Mouse (Mus musculus) MEL (cell line): Measurements from ENCODE around the gene Spi1. TPM values are rescaled to one million over a fixed set of nuclear protein-coding genes. Genes with fewer than 3 reads are reported as not detected.

Experiments
- DNase-seq: peaks from one replicate; pipeline ENCODE4 v3.0.0; 2011; ENCODE audit warnings: low read depth, low spot score
- H3K27ac ChIP-seq: 2 replicates; pipeline ENCODE4 v1.5.1; 2012; ENCODE audit warnings: low read depth, mild to moderate bottlenecking, control low read depth, low read length, moderate library complexity; ENCODE audit not compliant: control insufficient read depth
- H3K27me3 ChIP-seq, 2 experiments: fragments of 150-350 bp in 1 of 2; sonication (generic) in 1 of 2; 2 replicates each; pipeline ENCODE4 v1.6.1; 2012; ENCODE audit warnings: low read length in 2 of 2, mild to moderate bottlenecking in 2 of 2, improper control_type of control experiment in 1 of 2, moderate library complexity in 1 of 2; ENCODE audit not compliant: insufficient read depth in 2 of 2, control insufficient read depth in 1 of 2
- H3K36me3 ChIP-seq, 2 experiments: 2 replicates each; pipeline ENCODE4 v1.6.1; 2012 to 2014; ENCODE audit warnings: low read length in 2 of 2, improper control_type of control experiment in 1 of 2, inconsistent platforms in 1 of 2, mild to moderate bottlenecking in 1 of 2; ENCODE audit not compliant: insufficient read depth in 2 of 2, control insufficient read depth in 1 of 2
- H3K4me1 ChIP-seq, 2 experiments: fragments of 150-350 bp in 1 of 2; sonication (generic) in 1 of 2; 2 replicates each; pipeline ENCODE4 v1.6.1; 2012; ENCODE audit warnings: low read length in 2 of 2, improper control_type of control experiment in 1 of 2, mild to moderate bottlenecking in 1 of 2; ENCODE audit not compliant: insufficient read depth in 2 of 2, control insufficient read depth in 1 of 2
- H3K4me3 ChIP-seq, 2 experiments: fragments of 150-350 bp in 1 of 2; sonication (generic) in 1 of 2; 2 replicates each; pipeline ENCODE4 v1.5.1; 2012; ENCODE audit warnings: low read depth in 2 of 2, low read length in 2 of 2, mild to moderate bottlenecking in 2 of 2, moderate library complexity in 2 of 2, control low read depth in 1 of 2, improper control_type of control experiment in 1 of 2; ENCODE audit not compliant: control insufficient read depth in 1 of 2, insufficient read depth in 1 of 2
- H3K79me2 ChIP-seq: 2 replicates; pipeline ENCODE4 v1.6.1; 2012; ENCODE audit warnings: mild to moderate bottlenecking, low read length, moderate library complexity; ENCODE audit not compliant: control insufficient read depth, poor library complexity, insufficient read depth
- H3K9ac ChIP-seq: 2 replicates; pipeline ENCODE4 v1.6.1; 2012; ENCODE audit warnings: low read depth, mild to moderate bottlenecking, control low read depth, low read length, moderate library complexity; ENCODE audit not compliant: control insufficient read depth, poor library complexity, severe bottlenecking
- H3K9me3 ChIP-seq: fragments of 150-350 bp; sonication (generic); replicated peaks from 2 replicates; pipeline ENCODE4 v1.6.1; 2012; ENCODE audit warnings: mild to moderate bottlenecking, low read length, improper control_type of control experiment, moderate library complexity; ENCODE audit not compliant: insufficient read depth
- BHLHE40 ChIP-seq: IDR thresholded peaks from 2 replicates; pipeline ENCODE4 v1.6.1; 2012; ENCODE audit warnings: low read depth, mild to moderate bottlenecking, inconsistent platforms, low read length, improper control_type of control experiment, borderline replicate concordance
- EP300 ChIP-seq, 2 experiments: IDR thresholded peaks; 2 replicates each; pipeline ENCODE4 v1.6.1; 2011; ENCODE audit warnings: improper control_type of control experiment in 2 of 2, low read length in 2 of 2, low read depth in 1 of 2, mild to moderate bottlenecking in 1 of 2
- ETS1 ChIP-seq: IDR thresholded peaks from 2 replicates; pipeline ENCODE4 v1.6.1; 2012; ENCODE audit warnings: low read depth, mild to moderate bottlenecking, inconsistent platforms, low read length, improper control_type of control experiment, moderate library complexity
- GABPA ChIP-seq: IDR thresholded peaks from 2 replicates; pipeline ENCODE4 v1.6.1; 2012; ENCODE audit warnings: low read depth, mild to moderate bottlenecking, inconsistent platforms, low read length, improper control_type of control experiment, moderate library complexity
- GATA1 ChIP-seq: IDR thresholded peaks from 2 replicates; pipeline ENCODE4 v1.6.1; 2011; ENCODE audit warnings: low read depth, low read length, improper control_type of control experiment
- HCFC1 ChIP-seq: IDR thresholded peaks from 2 replicates; pipeline ENCODE4 v1.6.1; 2012; ENCODE audit warnings: low read depth, mild to moderate bottlenecking, inconsistent platforms, low read length, improper control_type of control experiment, moderate library complexity
- JUND ChIP-seq: IDR thresholded peaks from 2 replicates; pipeline ENCODE4 v1.6.1; 2011; ENCODE audit warnings: low read depth, mild to moderate bottlenecking, improper control_type of control experiment, low read length
- MAFK ChIP-seq: IDR thresholded peaks from 2 replicates; pipeline ENCODE4 v1.6.1; 2011; ENCODE audit warnings: low read depth, mild to moderate bottlenecking, low read length, improper control_type of control experiment, borderline replicate concordance
- MAX ChIP-seq: IDR thresholded peaks from 2 replicates; pipeline ENCODE4 v1.6.1; 2011; ENCODE audit warnings: low read length, improper control_type of control experiment
- MEF2A ChIP-seq: IDR thresholded peaks from 2 replicates; pipeline ENCODE4 v1.6.1; 2014; ENCODE audit warnings: low read depth, mild to moderate bottlenecking, inconsistent platforms, low read length, improper control_type of control experiment; ENCODE audit not compliant: poor library complexity, insufficient replicate concordance, severe bottlenecking; ENCODE audit errors: extremely low read depth
- MXI1 ChIP-seq: IDR thresholded peaks from 2 replicates; pipeline ENCODE4 v1.6.1; 2011; ENCODE audit warnings: mild to moderate bottlenecking, low read depth, low read length, improper control_type of control experiment
- MYB ChIP-seq: IDR thresholded peaks from 2 replicates; pipeline ENCODE4 v1.6.1; 2011; ENCODE audit warnings: mild to moderate bottlenecking, low read depth, low read length, improper control_type of control experiment
- MYC ChIP-seq: IDR thresholded peaks from 2 replicates; pipeline ENCODE4 v1.6.1; 2011; ENCODE audit warnings: low read depth, mild to moderate bottlenecking, low read length, improper control_type of control experiment, moderate library complexity
- NRF1 ChIP-seq: IDR thresholded peaks from 2 replicates; pipeline ENCODE4 v1.6.1; 2014; ENCODE audit warnings: low read depth, mild to moderate bottlenecking, inconsistent platforms, low read length, improper control_type of control experiment, moderate library complexity; ENCODE audit not compliant: poor library complexity, insufficient read depth, severe bottlenecking
- POLR2AphosphoS2 ChIP-seq: IDR thresholded peaks from 2 replicates; pipeline ENCODE4 v1.6.1; 2011; ENCODE audit warnings: low read length, improper control_type of control experiment
- RCOR1 ChIP-seq: IDR thresholded peaks from 2 replicates; pipeline ENCODE4 v1.6.1; 2012; ENCODE audit warnings: low read depth, mild to moderate bottlenecking, inconsistent platforms, low read length, improper control_type of control experiment
- SIN3A ChIP-seq: IDR thresholded peaks from 2 replicates; pipeline ENCODE4 v1.6.1; 2012; ENCODE audit warnings: low read length, improper control_type of control experiment, inconsistent platforms
- SMC3 ChIP-seq: IDR thresholded peaks from 2 replicates; pipeline ENCODE4 v1.6.1; 2011; ENCODE audit warnings: low read depth, low read length, improper control_type of control experiment
- TAL1 ChIP-seq: IDR thresholded peaks from 2 replicates; pipeline ENCODE4 v1.6.1; 2012; ENCODE audit warnings: mild to moderate bottlenecking, inconsistent platforms, low read length, moderate library complexity, mixed read lengths
- TBP ChIP-seq: IDR thresholded peaks from 2 replicates; pipeline ENCODE4 v1.8.0; 2011; ENCODE audit warnings: low read depth, low read length, improper control_type of control experiment
- TCF12 ChIP-seq: IDR thresholded peaks from 2 replicates; pipeline ENCODE4 v1.6.1; 2014; ENCODE audit warnings: low read depth, mild to moderate bottlenecking, inconsistent platforms, low read length, improper control_type of control experiment, moderate library complexity
- USF1 ChIP-seq: IDR thresholded peaks from 2 replicates; pipeline ENCODE4 v1.6.1; 2014; ENCODE audit warnings: low read depth, mild to moderate bottlenecking, inconsistent platforms, low read length, improper control_type of control experiment, moderate library complexity
- USF2 ChIP-seq, 2 experiments: IDR thresholded peaks; 2 replicates each; pipeline ENCODE4 v1.6.1; 2011 to 2012; ENCODE audit warnings: improper control_type of control experiment in 2 of 2, low read length in 2 of 2, borderline replicate concordance in 1 of 2, inconsistent platforms in 1 of 2, low read depth in 1 of 2, mild to moderate bottlenecking in 1 of 2; ENCODE audit not compliant: insufficient read depth in 1 of 2
- ZC3H11A ChIP-seq: IDR thresholded peaks from 2 replicates; pipeline ENCODE4 v1.6.1; 2012; ENCODE audit warnings: low read depth, mild to moderate bottlenecking, inconsistent platforms, low read length, improper control_type of control experiment
- polyA plus RNA-seq, 2 experiments: library from polyadenylated mRNA; stranded (reverse) in 1 of 2; unstranded in 1 of 2; fragments of >175 nt in 1 of 2; fragments of >200 nt in 1 of 2; gene quantifications; 2 replicates each; pipeline versions ENCODE4 v1.2.1 to v1.2.4; 2012; ENCODE audit warnings: low replicate concordance in 2 of 2, low read depth in 1 of 2; ENCODE audit not compliant: insufficient read length in 2 of 2, insufficient read depth in 1 of 2, missing spikeins in 1 of 2
- total RNA-seq: library from RNA; depleted of rRNA; stranded (reverse); fragments of 300-350 nt; gene quantifications from 2 replicates; pipeline ENCODE4 v1.2.3, GENCODE M21; 2012; rRNA removed

The Spi1 gene
- total and polyA plus RNA-seq, 3 experiments, result 95.9 to 142 (median 129) TPM

DNA sequence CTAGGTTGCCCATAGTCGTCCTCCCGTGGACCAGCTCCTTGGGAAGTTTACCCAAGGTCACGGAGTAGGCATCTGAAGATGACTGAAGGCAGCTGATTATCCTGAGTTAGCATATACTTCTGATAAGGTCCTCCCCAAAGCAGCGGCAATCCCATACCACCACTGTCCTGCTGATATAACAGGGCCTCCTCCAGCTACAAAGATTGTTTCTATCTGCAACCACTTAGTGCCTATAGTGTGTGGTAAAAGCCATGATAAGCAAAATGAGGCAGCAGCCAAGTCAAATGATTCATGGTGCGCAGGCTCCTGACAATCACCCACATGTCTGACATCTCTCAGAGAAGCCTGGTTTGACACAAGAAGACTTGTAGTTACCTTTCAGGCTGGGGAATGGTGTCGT, 82.8 kb downstream of the Spi1 start:
- H3K27ac ChIP-seq, result peak overlapping the region; percentile 77
- DNase-seq, result peak; percentile 86
- TF ChIP-seq POLR2AphosphoS2 (peak; percentile 60; the same call in 1 of the 2 replicates), BHLHE40 (peak; percentile 62; the same call in 1 of the 2 replicates), MAFK (peak; percentile 90; the same call in 1 of the 2 replicates), GATA1 (peak; percentile 95), MYB (no peak), HCFC1 (peak; percentile 31; the same call in 1 of the 2 replicates), EP300 (IDR thresholded peaks at IDR 0.05; ENCODE audit: low read depth in 1 of 2, low read length in 2 of 2) (peak; percentile 81 to 93), ZC3H11A (0 out of 2 replicates have a peak, but pooled peaks have one; percentile 17), SMC3 (0 out of 2 replicates have a peak, but pooled peaks have one; percentile 1), MAX (peak; percentile 76), USF1 (peak; percentile 17; the same call in 1 of the 2 replicates), TAL1 (peak; percentile 30; the same call in 1 of the 2 replicates), MEF2A (no peak), JUND (0 out of 2 replicates have a peak, but pooled peaks have one; percentile 25), MYC (peak; percentile 59; the same call in 1 of the 2 replicates), SIN3A (peak; percentile 88), TBP (no peak), GABPA (no peak), ETS1 (peak; percentile 91), NRF1 (peak; percentile 79), USF2 (IDR thresholded peaks at IDR 0.05; ENCODE audit: borderline replicate concordance in 1 of 2, insufficient read depth in 1 of 2, low read depth in 1 of 2, low read length in 2 of 2) (no peak), RCOR1 (peak; percentile 99), MXI1 (peak; percentile 93), TCF12 (peak; percentile 91)
- TF ChIP-seq, all 39 proteins: peak for 19
- H3K36me3 ChIP-seq, result peaks cover 3 to 47% of the 10 kb centered on the region in 2 experiments; a peak in 3 of 4 replicates
- no peak overlapping the region for H3K9ac ChIP-seq
- H3K4me1 ChIP-seq, result peaks cover 15 to 37% of the 10 kb centered on the region in 2 experiments
- no peaks in the 10 kb centered on the region for H3K27me3 ChIP-seq
- H3K9me3 ChIP-seq, result no peaks in the 10 kb centered on the region
- no peak overlapping the region for H3K4me3 ChIP-seq
- no peaks in the 10 kb centered on the region for H3K79me2 ChIP-seq

Other genes starting within 250 kb of the Spi1 start
- 85.7 and 91.5 TPM in 2 replicates for gene Mtch2, start 235.2 kb upstream of the Spi1 start, total RNA-seq
- gene Mtch2, start 235.2 kb upstream of the Spi1 start, polyA plus RNA-seq, result 100 to 1,000 TPM in 1 of 2 experiments, not detected in 1; 167 TPM
- not detected in 2 replicates for gene C1qtnf4, start 196.5 kb upstream of the Spi1 start, total RNA-seq
- not detected for gene C1qtnf4, start 196.5 kb upstream of the Spi1 start, polyA plus RNA-seq
- gene Kbtbd4, start 177.7 kb upstream of the Spi1 start, total RNA-seq, result 18.0 and 21.9 TPM in 2 replicates
- gene Kbtbd4, start 177.7 kb upstream of the Spi1 start, polyA plus RNA-seq, result 10 to 100 TPM in 1 of 2 experiments, not detected in 1; 23.1 TPM
- 134 and 137 TPM in 2 replicates for gene Ndufs3, start 177.6 kb upstream of the Spi1 start, total RNA-seq
- gene Ndufs3, start 177.6 kb upstream of the Spi1 start, polyA plus RNA-seq, result 100 to 1,000 TPM in 1 of 2 experiments, not detected in 1; 193 TPM
- 46.2 and 49.6 TPM in 2 replicates for gene Celf1, start 142.0 kb upstream of the Spi1 start, total RNA-seq
- gene Celf1, start 142.0 kb upstream of the Spi1 start, polyA plus RNA-seq, result 100 to 1,000 TPM in 1 of 2 experiments, 10 to 100 TPM in 1; 82.3 to 212 TPM
- gene Rapsn, start 46.8 kb upstream of the Spi1 start, total RNA-seq, result not detected in 2 replicates
- under 1 TPM in 1 of 2 experiments, not detected in 1; 0.10 TPM for gene Rapsn, start 46.8 kb upstream of the Spi1 start, polyA plus RNA-seq
- gene Psmc3, start 28.4 kb upstream of the Spi1 start, total RNA-seq, result 259 and 271 TPM in 2 replicates
- 1,000 to 10,000 TPM in 1 of 2 experiments, 100 to 1,000 TPM in 1; 428 to 1,459 TPM for gene Psmc3, start 28.4 kb upstream of the Spi1 start, polyA plus RNA-seq
- gene Slc39a13, start 12.0 kb upstream of the Spi1 start, total RNA-seq, result 7.7 and 9.4 TPM in 2 replicates
- 10 to 100 TPM in 1 of 2 experiments, not detected in 1; 19.1 TPM for gene Slc39a13, start 12.0 kb upstream of the Spi1 start, polyA plus RNA-seq
- 0.19 and 0.29 TPM in 2 replicates for gene Mybpc3, start 35.8 kb downstream of the Spi1 start, total RNA-seq
- under 1 TPM in 1 of 2 experiments, not detected in 1; 0.50 TPM for gene Mybpc3, start 35.8 kb downstream of the Spi1 start, polyA plus RNA-seq
- 15.7 and 17.5 TPM in 2 replicates for gene Madd, start 101.4 kb downstream of the Spi1 start, total RNA-seq
- gene Madd, start 101.4 kb downstream of the Spi1 start, polyA plus RNA-seq, result 10 to 100 TPM in 1 of 2 experiments, not detected in 1; 27.4 TPM
- 3.5 and 4.7 TPM in 2 replicates for gene Nr1h3, start 120.4 kb downstream of the Spi1 start, total RNA-seq
- 1 to 10 TPM in 1 of 2 experiments, not detected in 1; 6.9 TPM for gene Nr1h3, start 120.4 kb downstream of the Spi1 start, polyA plus RNA-seq
- 5.4 and 7.3 TPM in 2 replicates for gene Acp2, start 120.5 kb downstream of the Spi1 start, total RNA-seq
- gene Acp2, start 120.5 kb downstream of the Spi1 start, polyA plus RNA-seq, result 10 to 100 TPM in 1 of 2 experiments, not detected in 1; 11.3 TPM
- gene Ddb2, start 154.6 kb downstream of the Spi1 start, total RNA-seq, result 7.0 and 8.4 TPM in 2 replicates
- gene Ddb2, start 154.6 kb downstream of the Spi1 start, polyA plus RNA-seq, result 10 to 100 TPM in 1 of 2 experiments, not detected in 1; 12.6 TPM
- 3.4 and 4.1 TPM in 2 replicates for gene Pacsin3, start 173.6 kb downstream of the Spi1 start, total RNA-seq
- gene Pacsin3, start 173.6 kb downstream of the Spi1 start, polyA plus RNA-seq, result 1 to 10 TPM in 1 of 2 experiments, not detected in 1; 6.7 TPM
- 68.4 and 80.2 TPM in 2 replicates for gene Arfgap2, start 182.6 kb downstream of the Spi1 start, total RNA-seq
- 10 to 100 TPM in 1 of 2 experiments, not detected in 1; 73.1 TPM for gene Arfgap2, start 182.6 kb downstream of the Spi1 start, polyA plus RNA-seq